Mouse (Mus musculus): ENCODE measurements at regions not wholly inside any gene's neighbourhood (a gene's known extent, or its start where the extent isn't known, plus 50 kb on each side); places are given as distances from the start of the nearest gene placed in this dataset.
"Not testable (repeated sequence)": the region's sequence is repeated elsewhere in the genome, so short reads cannot be mapped to it uniquely, and the experiment has no call there.

DNA sequence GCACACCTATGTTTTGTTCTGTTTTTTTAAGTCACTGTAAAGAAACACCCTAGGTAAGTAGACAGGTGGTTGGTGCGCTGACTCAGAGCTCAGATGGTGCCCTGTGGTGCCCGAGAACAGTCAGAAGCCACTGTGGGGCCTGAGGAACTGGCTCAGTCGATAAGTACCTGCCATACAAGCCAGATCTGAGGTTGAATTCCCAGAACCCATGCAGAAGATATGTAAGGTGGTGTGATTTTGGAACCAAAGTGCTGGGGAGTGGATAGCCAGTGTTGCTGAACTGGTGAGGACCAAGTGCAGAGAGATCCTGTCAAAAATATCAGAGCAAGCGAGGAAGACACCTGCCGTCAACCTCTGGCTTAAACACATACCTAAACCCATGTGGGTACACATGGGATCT, 65.4 kb downstream of the Chst1 start:
- no peak for ATAC-seq (replicated peaks; ENCODE audit: low FRiP score, low TSS enrichment, poor library complexity, severe bottlenecking)

DNA sequence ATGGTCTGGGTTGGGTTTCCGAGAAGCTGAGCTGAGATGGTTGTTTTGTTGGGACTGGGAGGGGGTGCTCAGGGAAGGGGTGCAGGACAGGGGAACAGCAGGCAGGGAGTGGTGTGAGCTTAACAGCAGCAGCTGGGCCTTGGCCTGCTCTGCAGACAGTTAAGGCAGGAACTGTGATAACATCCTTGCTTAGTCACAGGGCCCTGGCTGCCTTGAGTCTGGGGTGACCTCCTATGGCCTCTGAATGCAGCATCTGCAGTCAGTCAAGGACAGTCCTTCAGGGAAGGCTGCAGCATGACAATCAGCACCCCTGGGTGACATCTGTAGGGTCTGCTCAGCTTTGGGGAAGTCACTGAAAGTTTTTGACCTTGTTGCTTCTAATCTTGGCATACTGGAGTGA, 67.7 kb downstream of the Chst1 start:
- ATAC-seq (replicated peaks; ENCODE audit: low FRiP score, low TSS enrichment, poor library complexity, severe bottlenecking) = peak; percentile 94

DNA sequence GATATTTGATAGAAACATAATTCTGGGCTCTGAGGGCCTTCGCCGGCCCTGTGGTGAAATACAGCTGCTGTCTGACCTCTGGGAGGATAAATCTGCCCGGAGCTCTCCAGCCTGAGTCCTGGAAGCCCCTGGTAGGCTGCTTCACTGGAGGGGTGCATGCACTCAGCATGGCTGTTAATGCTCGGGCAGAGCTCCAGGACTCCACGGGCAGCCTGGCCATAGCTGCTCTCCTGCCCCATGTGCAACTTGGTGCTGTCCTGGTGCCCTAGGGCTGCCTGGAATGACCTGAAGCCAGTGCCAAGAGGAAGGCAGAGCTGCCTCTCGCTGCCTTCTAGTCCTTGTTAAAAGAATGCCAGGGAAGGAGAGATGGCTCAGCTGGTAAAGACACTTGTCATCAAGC, 68.2 kb downstream of the Chst1 start:
- 0 out of 2 replicates have a peak, but pooled peaks have one; percentile 27 for ATAC-seq (replicated peaks; ENCODE audit: low FRiP score, low TSS enrichment, poor library complexity, severe bottlenecking)

DNA sequence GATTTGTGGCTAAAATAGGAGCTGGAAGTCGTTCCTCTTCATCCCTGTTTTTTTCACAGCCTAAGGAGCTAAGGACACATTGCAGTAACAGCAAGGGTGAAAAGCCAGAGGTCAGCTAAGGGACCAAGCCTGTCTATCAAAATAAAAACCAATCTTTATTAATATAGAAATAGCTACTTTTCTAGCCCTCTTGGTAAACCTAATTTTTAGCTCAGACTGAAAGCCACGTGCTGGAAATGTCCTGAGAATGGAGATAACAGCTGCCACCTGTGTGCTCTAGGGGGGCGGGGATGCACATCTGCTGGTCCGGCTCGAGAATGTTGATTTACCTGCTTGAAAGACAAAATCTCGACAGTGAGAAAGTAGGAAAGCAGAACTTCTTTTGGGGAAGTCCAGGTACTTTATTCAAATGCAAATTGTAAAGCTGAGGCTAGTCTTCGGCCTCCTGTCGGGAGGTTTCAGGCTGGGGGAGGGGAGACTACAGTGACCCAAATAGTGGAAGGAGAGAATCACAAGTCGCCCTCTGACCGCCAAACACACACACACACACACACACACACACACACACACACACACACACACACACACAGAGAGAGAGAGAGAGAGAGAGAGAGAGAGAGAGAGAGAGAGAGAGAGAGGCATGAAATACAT, 70.0 kb downstream of the Chst1 start:
- ATAC-seq (replicated peaks; ENCODE audit: low FRiP score, low TSS enrichment, poor library complexity, severe bottlenecking) = not testable (repeated sequence)

DNA sequence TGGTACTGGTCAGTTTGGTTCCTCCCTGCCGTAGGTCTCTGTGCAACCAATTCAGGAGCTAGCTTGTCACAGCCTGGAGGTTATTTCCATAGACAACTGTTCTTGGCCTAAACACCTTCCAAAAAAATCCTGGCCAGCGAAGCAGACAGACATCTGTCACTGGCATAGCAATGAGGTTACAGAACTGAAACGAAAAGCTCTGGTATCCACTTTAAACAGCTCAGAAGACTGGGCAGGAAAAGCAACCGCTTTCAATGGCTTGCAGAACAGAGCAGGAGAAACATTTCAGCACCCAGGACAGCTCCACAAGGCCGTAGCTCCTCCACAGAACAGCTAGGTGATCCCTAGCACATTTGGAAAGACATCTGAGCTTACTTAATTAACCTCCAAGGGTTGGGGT, 72.1 kb downstream of the Chst1 start:
- peak; percentile 67 for ATAC-seq (replicated peaks; ENCODE audit: low FRiP score, low TSS enrichment, poor library complexity, severe bottlenecking)

DNA sequence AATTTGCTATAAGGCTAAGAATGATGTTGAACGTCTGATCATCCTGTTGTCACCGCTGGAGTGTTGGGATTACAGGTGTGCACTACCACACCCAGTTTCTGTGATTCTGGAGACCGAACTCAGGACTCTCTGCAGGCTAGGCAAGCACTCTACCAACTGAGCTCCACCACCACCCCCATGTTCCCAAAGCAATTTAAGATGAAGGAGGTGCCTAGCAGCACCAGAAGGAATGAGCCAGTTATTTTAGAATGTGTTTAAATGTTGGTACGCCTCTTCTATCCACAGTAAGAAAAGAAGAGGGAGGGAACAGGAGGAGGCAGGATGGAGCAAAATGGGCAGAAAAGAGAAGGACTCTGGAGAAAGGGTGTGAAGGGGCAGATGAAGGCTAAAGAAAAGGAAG, 72.6 kb downstream of the Chst1 start:
- ATAC-seq (replicated peaks; ENCODE audit: low FRiP score, low TSS enrichment, poor library complexity, severe bottlenecking) = no peak

DNA sequence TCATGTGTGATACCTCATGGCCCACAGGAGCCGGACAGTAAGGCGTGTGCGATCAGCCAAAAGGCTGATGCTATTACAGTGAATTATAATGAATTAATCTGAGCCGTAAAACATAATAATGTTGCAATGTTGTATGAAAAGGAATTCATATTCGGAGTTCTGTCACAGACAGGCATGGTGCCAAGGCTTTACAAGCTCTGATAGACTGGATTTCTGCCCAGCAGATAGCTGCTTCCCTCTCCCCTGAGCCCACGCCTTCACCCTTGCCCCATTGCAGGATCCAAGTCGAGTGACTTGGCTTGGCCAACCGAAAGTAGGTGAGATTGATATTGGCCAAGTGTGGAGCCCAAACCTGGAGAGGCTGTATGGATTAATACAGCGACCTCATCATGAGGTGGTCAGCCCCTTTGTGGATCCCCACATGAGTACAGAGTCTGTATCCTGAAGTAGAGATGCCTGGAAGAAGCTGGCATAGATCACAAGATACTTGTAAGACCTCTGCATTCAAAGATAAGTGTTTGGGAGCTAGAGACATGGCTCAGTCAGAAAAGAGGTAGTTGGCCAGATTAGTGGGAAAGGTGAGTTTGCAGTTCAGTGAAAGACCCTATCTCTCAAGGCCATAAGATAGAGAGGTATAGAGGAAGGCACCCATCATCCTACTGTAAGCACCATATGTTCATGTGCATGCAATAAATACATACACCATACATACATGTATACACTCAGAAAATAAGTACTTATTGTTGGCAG, 73.7 kb downstream of the Chst1 start:
- no peak for ATAC-seq (replicated peaks; ENCODE audit: low FRiP score, low TSS enrichment, poor library complexity, severe bottlenecking)

DNA sequence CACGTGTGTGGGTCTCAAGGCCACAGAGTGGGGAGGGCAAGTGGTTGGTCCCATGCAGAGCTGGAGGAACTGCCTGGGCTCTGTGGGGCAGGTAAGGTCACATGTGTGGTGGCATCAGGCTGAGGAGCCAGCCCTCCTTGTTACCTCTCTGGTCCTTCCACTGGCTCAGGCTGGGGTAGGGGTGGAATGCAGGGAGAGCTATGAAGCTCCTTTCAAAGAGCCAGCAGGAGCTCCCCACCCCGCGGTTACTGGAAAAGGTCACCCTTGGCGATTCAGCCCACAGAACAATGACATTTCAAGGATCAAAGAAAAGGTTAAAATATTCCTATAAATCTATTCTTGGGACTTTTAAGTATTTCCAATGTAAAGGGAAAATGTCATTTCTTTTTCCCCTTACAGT, 74.4 kb downstream of the Chst1 start:
- ATAC-seq (replicated peaks; ENCODE audit: low FRiP score, low TSS enrichment, poor library complexity, severe bottlenecking) = no peak

DNA sequence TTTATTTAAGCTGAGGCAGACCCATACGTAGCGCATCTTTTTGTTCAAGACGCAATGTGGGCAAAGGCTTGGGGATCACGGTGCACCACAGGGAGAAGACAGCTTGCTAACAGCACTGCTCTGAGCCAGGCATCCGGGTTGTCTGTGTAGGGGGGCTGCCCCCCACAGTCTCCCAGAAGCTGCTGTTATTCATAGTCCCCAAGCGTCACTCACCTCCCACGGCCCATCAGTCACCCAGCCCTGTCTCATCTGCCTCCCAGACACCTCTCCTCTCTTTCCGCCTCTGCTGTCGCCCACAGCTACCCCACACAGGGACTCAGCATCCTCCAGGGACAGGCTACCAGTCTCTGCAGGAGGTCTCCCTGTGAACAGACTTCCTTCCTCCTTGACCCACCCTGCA, 75.7 kb downstream of the Chst1 start:
- ATAC-seq (replicated peaks; ENCODE audit: low FRiP score, low TSS enrichment, poor library complexity, severe bottlenecking) = no peak

DNA sequence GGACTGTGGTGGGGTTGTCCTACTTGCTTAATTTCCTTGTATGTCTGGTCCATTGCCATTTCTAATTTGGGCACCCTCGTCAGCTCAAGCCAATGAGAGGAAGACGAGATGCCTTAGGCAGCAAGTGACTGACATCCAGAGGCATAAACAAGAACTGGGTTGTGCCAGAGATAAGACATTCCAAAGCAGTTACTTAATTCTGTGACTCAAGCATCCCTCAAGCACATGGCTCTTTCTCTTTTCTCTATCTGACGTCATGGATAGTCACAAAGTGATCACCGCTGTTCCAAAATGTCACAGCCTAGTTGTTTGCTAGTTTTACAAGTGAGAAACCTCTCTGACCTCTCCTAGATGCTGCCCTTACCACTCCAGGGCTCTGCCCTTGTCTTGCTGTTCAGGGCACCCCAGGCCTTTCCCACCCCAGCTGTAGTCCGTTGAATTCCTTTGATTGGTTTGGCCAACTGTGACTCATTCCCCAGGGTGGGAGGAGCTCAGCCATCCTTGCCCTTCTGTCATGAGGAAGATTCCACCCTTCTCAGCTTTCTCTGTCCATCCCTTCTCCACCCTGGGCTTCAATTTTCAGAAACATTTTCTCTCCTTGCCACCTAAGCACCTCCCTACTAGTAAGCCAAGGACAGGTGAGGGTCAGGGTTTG, 78.9 kb downstream of the Chst1 start:
- ATAC-seq (replicated peaks; ENCODE audit: low FRiP score, low TSS enrichment, poor library complexity, severe bottlenecking) = no peak; the same call in 1 of the 2 replicates

DNA sequence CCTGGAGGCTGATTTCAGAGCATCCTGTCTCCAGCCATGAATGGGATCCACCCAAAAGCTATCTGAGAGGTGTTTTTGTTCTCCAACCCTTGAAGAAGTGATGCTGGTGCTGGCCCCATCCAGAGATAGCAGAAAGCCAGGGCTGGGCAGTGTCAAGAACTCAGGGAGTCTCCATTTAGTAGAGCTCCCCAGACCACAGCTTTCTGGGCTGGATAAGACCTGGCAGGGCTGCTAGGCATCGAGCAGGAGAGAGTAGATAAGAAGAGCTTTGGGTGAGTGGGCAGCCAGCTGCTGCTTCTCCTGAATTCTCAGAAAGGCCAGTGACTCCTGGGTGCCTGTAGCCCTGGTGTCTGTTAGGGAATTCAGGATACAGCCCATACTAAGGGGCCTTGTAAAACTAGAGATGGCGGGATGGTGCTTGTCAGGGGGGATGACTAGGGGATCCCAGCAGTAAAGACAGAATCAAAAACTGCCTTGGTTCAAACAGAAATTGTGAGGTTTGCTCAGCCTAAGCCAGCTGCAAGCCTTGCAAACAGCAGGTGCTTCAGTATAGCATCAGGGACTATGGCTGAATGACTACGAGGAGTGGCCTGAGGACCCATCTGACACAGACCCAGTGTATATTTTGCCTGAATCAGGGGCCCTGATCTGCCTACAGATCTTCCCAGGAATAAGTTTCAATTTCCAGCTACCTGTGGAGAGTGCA, 79.6 kb downstream of the Chst1 start:
- ATAC-seq (replicated peaks; ENCODE audit: low FRiP score, low TSS enrichment, poor library complexity, severe bottlenecking) = peak; percentile 96

DNA sequence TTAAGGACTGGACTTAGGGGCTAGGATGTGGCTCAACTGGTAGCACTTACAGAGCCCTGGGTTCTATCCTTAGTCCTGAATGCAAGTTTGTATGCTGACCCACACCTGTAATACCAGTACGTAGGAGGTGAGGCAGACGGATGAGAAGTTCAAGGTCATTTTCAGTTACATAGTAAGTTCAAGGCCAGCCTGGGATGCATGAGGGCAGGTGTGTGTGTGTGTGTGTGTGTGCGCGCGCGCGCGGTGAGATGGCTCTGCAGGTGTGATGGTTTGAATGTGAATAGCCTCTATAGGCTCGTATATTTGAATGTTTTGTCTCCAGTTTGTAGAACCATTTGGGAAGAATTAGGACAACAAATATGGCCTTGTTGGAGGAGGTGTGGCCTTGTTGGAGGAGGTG, 82.7 kb downstream of the Chst1 start:
- no peak for ATAC-seq (replicated peaks; ENCODE audit: low FRiP score, low TSS enrichment, poor library complexity, severe bottlenecking)

DNA sequence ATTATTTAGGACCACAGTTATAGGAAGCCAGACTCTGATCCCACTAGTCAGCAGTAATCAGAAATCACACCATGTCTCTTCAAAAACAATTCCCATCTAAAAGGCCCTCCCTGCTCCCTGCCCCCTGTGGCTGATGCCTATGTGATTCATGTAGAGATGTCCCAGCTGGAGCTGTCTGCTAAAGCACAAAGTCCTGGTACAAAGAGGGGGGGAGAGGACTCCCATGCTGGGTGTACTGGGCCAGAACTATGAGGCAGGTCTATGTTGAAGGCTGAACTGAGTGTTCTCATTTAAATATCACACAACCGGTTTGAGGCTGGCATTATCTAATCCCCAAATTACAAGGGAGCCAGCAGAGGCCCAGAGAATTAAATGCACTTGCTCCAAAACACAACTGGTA, 88.2 kb downstream of the Chst1 start:
- ATAC-seq (replicated peaks; ENCODE audit: low FRiP score, low TSS enrichment, poor library complexity, severe bottlenecking) = no peak

DNA sequence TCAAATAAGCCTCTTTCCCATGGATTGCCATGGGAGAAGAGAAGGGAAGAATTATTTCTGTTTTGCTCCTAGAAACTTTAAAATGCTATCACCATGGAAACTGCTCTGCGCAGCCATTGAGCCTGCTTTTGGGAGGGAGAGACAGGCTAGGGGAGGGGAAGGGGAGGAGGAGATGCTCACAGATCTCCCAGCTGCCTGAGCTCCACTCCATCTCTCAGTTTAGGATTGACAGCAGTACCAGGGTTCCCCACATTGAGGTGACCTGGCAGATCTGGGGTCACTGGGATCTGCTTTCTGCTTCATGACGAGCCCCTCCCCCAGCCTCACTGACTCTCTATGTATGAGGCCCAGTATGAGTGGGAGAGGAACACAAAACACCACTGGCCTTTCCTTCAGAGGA, 89.7 kb downstream of the Chst1 start:
- no peak for ATAC-seq (replicated peaks; ENCODE audit: low FRiP score, low TSS enrichment, poor library complexity, severe bottlenecking)

DNA sequence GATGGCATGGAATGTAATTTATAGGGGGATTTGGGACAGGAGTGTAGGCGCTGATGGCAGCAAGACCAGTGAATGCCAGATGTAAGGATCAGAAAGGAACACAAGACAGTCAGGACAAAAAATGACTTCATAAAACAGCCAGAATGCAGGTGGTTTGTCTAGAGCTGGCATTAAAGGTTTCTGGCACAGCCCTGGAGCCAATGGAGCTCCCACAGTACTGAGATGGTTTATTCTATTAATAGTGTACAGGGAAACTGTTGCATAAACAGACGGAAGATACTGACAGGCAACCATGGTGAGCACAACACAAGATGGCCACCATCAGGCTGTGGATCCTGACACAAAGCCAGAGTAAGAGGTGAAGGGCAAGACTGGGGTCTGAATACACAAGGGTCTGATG, 90.8 kb downstream of the Chst1 start:
- no peak for ATAC-seq (replicated peaks; ENCODE audit: low FRiP score, low TSS enrichment, poor library complexity, severe bottlenecking)

DNA sequence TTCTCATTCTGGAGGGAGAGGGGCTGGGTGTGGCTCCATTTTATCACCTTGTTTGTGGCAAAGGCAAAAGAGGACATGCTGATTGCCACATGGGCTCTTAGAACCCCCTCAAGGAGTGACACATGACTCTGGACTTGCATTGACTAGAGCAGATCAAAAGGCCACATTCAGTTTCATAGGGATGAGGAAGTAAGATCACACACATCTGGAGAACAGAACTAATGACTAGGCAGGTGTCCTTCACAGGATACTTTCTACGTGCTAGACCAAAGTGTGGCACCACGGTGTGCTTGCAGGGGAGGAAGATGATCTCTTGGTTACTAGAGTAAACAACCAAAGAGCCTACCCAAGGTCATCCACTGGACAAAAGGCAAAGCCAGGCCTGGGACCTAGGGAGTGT, 91.9 kb downstream of the Chst1 start:
- no peak for ATAC-seq (replicated peaks; ENCODE audit: low FRiP score, low TSS enrichment, poor library complexity, severe bottlenecking)

DNA sequence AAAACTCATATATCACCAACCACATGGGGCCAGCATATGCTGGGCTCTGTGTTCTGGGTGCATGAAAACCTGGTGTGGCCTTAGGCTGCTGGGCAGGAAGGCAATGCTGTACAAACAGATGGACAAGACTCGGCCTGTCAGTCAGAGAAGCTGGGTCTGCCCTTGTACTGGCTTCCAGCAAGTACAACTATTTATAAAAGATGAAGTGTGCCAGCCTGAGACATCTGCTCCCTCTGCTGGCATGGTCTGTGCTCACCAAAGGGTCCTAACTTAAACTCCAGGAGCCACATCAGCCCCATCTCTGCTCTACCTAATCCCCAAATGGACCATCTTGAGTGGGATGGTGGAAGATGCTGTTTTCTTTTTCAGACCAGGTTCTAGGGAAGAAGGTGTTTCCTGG, 93.1 kb downstream of the Chst1 start:
- ATAC-seq (replicated peaks; ENCODE audit: low FRiP score, low TSS enrichment, poor library complexity, severe bottlenecking) = no peak

DNA sequence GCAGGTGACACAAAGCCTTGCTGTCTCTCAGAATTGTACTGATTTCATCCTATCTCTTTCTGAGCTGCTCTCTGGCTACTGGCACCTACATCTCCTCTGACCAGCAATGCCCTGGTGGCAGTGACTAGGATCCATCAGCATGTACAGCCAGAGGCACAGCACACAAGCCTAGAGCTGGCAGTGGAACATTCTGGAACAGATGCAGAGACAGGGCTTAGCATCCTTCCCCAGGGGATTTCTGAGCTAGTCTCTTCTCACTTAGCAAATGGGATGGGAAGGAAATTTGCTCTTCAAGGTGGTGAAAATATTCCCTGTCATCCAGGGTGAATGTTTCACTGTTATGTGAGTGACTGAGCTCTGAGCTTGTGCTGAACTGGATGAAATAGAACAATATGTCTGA, 93.5 kb downstream of the Chst1 start:
- ATAC-seq (replicated peaks; ENCODE audit: low FRiP score, low TSS enrichment, poor library complexity, severe bottlenecking) = no peak

DNA sequence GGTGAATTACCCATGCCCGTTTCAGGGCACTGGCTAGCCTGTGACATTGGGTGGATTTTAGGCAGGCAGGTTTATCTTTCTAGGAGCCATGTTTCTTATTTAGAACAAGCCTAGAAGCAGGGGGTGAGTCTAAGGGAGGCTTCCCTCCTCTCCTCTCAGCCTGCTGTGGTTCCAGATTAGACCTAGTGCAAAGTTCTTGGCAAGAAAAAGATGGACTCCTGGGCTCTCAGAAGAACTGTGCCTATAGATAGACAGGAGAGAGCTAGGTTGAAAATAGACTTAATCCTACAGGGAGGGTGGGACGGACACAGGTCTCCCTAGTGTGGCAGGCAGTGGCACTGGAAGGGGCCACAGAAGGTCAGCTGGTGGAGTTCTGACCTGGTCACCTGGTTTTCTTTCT, 95.3 kb downstream of the Chst1 start:
- peak; percentile 82 for ATAC-seq (replicated peaks; ENCODE audit: low FRiP score, low TSS enrichment, poor library complexity, severe bottlenecking)

DNA sequence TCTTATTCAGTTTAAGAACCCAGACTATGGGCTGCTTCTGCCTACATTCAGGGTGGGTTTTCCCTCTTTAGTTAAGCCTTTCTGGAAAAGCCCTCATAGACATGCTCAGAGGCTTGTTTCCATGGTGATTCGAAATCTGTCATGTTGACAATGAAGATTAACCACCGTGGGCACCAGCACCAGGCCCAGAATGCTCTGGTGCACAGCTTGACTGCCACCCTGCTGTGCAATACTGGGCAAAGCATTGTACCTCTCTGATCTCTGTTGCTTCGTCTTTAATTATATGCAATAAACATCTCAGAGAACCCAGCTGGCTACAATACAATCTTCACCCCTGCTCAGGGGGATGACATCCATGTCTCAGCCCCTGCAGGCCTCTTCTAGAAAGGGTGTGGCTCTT, 96.4 kb downstream of the Chst1 start:
- no peak for ATAC-seq (replicated peaks; ENCODE audit: low FRiP score, low TSS enrichment, poor library complexity, severe bottlenecking)

Data from megakaryocyte-erythroid progenitor cell, adult 5-6 weeks (primary cell).